Mouse (Mus musculus) mouse trophoblast stem cell (cell line): Measurements from ENCODE around the gene Zfp867.

Experiments used
- in situ Hi-C, 2 experiments: fragments of 300-500 bp; cut with MseI, MboI; formaldehyde crosslinking; loops; 2 replicates in 1 of 2; 3 replicates in 1 of 2; pipeline ENCODE4 v1.15.1; 2025

Zfp867 gene

DNA sequence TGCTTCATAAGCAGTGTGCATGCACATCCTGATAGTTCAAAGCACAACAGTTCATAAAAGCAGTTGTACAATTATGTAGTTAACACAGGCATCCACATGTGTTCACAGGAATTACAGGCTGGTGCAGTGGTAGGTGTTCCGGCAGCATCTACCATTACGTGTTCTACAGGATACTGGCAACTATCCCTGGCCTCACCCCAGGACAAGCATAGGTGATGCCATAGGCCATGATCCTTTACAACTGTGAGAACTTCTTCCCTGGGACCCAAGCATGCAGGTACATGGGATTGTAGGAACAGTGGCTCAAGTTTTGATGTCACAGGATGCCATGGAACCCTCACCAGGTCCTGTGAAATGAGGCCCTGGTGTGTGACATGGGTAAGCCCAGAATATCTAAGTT is 11.8 kb downstream of the Zfp867 start:
- in situ Hi-C loops: no loop called here

DNA sequence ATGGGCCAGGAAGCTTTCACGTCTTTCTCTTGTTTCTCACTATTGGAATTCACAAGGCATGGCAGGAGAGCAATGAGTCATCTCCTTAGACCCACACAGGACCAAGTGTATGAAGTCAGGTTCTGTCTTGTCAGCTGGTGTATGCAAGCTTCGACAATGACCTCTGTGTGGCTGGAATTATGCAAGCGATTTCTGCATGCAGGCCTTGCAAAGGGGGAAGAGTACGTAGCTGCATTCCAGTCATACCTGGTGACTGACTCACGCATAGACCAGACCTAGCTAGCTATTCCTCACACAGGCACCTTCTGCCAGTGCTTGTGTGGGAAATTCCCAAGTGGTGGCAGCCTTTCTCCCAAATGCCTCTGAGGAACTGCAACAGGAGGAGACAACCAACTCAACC is 13.3 kb downstream of the Zfp867 start:
- in situ Hi-C loops: no loop called here

DNA sequence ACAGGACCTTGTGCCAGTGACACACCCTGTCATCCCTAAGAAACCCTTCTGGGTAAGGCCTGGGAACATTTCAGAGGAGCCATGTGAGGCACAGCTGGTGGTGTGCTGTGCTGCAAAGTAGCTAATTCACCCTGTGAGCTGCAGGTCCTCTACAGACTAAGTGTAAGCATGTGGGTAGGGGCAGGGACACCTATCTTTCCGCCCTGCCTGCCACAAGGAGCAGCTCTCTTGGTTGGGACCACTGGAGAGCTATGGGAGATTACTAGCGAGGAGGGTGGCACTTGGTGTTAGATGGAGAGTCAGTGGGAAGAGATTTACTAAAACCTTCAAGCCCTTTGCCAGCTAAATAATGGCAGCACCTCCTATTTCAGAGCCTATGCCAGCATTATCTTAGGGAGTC is 15.4 kb downstream of the Zfp867 start:
- in situ Hi-C loops: no loop called here

DNA sequence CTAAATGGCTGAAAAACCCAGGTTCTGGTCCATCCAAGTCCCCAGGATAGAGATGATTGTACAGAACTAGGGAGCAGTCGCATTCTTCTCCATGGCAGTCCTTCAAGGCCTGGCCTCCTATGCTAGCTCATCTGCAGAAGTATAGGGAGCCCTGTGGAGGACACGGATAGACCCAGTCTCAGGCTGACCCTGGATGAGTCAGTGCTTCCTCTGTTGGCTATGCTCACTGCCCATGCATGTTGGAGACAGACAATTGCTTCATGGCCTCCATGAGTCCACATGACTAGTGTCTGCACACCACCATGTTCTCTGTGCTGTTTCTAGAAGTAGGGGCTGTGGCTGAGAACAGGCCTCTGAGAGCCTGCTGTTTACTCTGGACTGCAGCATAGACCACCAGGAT is 15.9 kb downstream of the Zfp867 start:
- in situ Hi-C loops: no loop called here

DNA sequence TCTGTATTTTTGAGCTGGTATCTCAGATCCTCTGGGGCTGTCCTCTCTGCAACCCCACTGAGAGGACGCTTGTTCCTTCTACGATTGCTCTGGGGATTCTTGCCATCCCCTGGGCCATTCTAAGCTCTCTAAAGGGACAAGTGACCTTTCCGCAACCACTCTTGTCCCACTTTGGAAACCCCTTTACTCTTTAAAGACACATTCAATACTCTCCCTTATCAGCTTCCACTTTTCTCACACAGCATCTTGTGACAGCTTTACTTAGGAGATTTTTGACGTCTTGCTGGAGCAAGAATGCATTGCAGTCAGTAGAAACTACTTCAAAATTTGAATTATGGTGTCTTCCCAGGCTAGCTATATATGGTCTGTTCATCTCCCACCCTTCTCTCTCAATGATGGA is 21.2 kb downstream of the Zfp867 start, which contains the start of gene Snap47:
Snap47 (minus strand) TSS at position 101 of the 400 bp plus-strand sequence.
- in situ Hi-C loops: no loop called here

- in situ Hi-C loops: no loop called here
These were observed 22.0 kb downstream of the Zfp867 start for GRCm38 (mm10) chr11:59450230-59450771.

- in situ Hi-C loops: no loop called here
These were observed 22.5 kb downstream of the Zfp867 start, which contains the start of gene Jmjd4 for GRCm38 (mm10) chr11:59449741-59450229. Gene Jmjd4, plus strand, starts transcription at chr11:59450045.

DNA sequence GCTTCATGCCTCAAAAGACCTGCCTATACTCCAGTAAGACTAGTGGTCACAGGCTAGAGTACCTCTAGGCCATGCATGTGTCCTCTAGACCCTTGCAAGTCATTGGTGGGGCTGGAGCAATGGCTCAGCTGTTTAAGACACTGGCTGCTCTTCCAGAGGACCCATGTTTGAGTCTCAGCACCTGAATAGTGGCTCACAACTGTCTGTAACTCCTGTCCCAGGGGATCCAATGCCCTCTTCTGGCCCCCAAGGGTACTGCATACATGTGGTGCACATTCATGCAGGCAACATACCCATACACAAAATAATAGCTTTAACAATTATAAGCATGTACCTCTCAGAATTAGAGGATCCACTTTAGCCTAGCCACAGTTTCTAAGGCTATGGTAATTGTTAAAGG is 29.2 kb downstream of the Zfp867 start:
- in situ Hi-C loops: no loop called here

DNA sequence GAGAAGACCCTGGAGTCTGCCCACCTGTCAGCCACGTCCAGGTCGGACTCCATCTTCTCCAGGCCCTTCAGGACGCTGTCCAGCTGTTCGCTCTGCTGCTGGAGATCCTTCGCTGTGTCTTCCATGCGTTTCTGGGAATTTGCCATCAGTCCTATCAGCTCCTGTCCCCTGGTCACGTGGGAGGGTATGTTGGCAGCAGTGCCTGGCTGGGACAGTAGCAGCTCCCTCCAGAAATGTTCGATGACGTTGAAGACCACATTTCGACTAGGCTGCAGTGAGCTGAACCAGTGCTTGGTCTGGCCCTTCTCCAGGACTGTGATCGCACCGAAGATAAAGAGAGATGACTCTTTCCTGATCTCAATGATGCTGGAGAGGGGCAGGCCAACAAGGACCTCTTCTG is 34.3 kb downstream of the Zfp867 start:
- in situ Hi-C loops: no loop called here

DNA sequence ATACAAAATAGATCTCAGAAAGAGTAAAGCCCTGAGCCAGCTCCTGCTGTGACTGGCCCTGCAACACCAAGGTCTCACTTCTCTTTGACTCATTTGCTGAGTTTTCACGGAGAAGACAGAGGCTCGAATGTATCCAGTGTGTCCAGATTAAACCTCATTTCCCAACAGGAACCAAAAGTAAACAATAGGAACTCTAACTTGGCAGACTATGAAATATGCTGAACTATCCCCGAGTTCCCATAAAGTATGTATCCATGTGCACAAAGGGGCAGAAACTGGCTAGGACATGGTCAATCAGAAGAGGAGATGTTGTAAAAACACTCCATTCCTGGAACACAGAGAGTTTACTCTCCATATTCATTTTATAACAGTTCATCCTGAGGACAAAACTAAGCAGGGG is 40.0 kb downstream of the Zfp867 start:
- in situ Hi-C loops: no loop called here

DNA sequence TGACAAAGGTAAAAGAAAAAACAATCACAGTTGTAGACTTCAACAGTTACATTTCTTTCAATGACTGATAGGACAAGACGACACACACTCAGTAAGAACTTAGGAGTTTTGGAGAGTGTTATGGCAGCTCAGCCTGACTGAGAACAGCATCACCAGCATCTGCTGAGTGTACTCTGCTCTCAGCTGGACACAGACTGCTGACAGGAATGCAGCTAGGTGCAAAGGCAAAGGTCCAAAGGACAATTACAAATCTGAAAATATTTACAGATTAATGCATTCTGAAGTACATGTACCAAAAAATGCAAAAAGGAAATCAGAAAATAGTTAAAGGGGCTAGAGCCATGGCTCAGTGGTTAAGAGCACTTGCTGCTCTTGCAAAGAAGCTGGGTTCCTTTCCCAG is 42.3 kb downstream of the Zfp867 start:
- in situ Hi-C loops: no loop called here

GRCm38 (mm10) chr11:59428057-59428660 is 44.1 kb downstream of the Zfp867 start:
- in situ Hi-C loops: no loop called here

- in situ Hi-C loops: no loop called here
These were observed 46.6 kb downstream of the Zfp867 start for GRCm38 (mm10) chr11:59425671-59426101.

DNA sequence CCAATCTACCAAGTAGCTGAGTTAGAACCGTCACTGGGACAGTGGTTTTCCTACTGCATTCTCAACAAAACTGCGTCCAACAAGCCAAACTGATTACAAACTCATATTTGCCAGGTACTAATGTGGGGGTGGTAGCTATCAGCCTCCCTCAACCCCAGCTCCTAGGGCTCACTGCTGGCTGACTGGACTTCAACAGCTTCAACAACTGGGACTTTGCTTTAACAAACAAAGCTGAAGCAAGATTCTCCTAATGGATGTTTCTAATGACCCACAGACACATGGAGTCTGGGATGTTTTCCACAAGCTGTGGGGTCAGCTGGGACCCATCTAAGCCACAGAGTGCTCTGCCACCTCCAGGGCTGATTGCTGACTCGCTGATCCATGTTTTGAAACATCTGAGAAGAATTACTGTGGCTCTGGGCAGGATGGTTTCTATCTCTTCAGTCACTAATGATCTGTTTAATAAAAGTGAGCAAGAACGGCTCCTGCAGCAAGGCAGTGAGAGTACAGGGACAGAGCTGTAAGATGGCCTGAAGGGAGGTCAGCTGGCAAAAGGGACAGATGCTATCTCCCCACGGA is 49.2 kb downstream of the Zfp867 start:
- in situ Hi-C loops: no loop called here

- in situ Hi-C loops: no loop called here
These were observed 50.3 kb downstream of the Zfp867 start for GRCm38 (mm10) chr11:59421967-59422366.

DNA sequence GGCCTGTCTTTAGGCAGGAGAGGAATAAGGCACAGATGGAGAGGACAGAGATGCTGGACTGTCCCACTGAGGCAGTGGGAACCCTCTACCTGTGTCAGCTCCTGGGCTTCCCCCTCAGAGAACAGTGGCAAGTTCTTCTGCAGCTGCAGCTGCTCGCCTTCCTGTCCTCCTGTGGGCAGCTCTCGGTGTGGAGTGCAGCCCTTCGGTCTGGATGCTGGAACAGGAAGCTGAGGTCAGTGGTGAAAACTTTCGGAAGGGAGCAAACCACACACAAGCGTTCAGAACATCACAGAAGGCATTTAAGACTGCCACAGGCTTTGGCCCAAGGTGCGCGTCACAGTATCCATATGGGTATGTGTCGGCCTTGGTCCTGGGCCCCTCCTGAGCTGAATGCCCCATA is 50.8 kb downstream of the Zfp867 start:
- in situ Hi-C loops: no loop called here

- in situ Hi-C loops: no loop called here
These were observed 53.6 kb downstream of the Zfp867 start for GRCm38 (mm10) chr11:59418708-59419107.

DNA sequence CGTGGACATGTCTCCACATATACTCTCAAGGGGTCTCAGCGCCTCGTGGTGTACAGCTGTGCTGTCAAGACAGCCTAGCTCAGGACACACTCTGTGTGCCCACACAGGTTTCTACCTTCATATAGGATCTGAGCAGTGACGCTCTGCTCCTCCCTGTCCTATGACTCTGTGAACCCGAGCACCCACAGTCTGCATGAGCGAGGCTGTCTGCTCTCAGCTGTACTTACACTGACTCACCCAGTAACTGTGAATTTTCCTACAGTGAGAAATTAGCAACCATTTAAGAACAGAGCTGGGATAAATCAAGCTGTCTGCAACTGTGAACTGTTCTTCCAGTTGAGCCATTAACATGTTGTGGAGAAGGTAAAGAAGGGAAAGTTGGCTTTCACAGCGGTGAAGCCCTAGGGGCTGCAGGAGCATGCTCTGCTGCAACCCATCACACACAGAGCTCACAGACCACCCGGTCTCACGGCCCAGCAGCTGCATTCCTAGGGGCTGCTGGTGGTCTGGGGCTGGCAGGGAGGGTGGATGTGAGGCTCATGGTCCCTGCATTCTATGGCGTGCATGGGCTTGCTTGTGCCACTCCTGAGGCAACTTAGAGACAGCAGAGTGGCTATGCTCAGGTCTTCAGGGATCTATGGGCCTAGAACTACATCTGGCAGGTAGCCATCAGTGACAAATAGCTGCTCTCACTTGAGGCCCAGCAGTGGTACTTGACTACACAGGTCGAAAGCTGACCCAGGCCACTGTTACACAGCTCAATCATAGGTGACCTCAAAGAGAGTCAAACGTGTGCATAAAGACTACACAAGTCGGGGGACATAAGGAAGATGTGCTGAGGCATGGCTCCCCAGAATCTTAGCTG is 59.0 kb downstream of the Zfp867 start:
- in situ Hi-C loops: no loop called here

DNA sequence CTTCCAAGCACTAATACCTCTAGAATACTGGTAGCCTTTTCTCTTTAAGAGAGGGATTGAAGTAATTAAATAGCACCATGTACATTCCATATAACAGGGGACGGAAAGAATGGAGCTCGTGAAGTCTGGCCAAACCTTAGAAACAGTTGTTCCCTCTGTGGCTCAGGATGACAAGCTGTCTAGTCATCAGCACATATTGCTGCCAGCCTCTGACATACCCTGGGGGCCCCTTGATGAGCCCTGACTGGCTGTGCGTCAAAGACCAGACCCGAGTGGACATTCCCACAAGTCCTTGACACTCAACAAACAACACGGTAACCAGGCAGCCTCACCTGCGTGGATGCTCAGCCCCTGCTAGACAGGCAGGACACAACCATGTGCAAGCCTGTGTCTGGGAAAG is 60.2 kb downstream of the Zfp867 start:
- in situ Hi-C loops: no loop called here
